Mouse (Mus musculus) cerebellum, postnatal 10 days (tissue): ENCODE results near the gene Cdkl1.
A peak's percentile ranks its signal among the peaks of the same experiment; 100 is the strongest.

Experiments used
- DNase-seq, 2 experiments: peaks; one replicate each; pipeline ENCODE4 v3.0.0; 2021; ENCODE audit warnings: mixed read lengths in 2 of 2

Cdkl1 gene

DNA sequence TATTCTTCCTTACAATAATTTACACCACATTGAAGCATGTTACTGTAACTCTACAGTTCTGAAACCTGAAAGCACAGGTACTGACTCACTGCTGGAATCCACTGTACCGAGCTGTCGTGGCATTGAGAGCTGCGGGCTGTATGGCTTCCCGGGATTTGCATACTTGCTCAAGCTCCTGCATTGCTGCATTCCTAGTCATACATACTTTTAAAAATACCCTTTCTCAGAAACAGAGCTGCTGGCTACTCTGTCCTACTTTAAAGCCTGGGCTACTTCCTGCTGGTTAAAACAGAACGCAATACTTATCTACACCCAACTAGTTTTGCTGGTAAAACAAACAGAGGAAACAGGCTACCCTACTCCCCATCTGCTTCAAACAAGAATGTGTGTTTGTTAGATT is 46.9 kb downstream of the Cdkl1 start:
- DNase-seq: no peak

DNA sequence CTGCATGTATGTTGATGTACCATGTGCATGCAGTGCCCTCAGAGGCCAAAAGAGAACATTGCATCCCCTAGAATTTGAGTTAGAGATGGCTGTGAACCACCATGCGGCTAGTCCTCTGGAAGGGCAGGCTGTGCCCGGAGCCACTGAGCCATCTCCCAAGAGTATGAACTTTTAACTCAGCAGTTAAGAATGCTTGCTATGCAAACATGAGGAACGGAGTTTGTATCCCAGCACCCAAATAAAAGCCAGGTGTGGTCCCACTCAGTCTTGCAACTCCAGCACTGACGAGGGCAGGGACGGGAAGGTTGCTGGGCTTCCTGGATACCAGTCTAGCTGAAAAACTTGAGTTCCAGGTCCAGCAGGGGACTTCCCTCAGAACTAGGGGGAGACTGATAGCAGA is 49.1 kb downstream of the Cdkl1 start:
- DNase-seq: no peak

DNA sequence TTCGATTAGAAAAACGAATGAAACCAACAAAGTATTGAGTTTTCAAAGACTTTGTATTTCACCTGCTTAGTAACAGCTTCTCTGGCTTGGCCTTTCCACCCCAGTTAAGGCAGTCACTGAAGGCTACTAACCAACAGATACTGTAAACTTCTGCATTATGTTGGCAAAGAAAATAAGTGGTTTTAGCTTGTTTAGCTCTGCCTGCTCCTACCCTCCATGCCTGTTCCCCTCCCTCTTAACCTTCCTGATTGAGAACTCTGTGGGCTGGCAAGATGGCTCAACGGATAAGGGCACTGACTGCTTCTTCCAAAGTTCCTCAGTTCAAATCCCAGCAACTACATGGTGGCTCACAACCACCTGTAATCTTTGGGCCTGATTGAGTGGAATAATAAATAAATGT is 57.1 kb downstream of the Cdkl1 start:
- no peak for DNase-seq

DNA sequence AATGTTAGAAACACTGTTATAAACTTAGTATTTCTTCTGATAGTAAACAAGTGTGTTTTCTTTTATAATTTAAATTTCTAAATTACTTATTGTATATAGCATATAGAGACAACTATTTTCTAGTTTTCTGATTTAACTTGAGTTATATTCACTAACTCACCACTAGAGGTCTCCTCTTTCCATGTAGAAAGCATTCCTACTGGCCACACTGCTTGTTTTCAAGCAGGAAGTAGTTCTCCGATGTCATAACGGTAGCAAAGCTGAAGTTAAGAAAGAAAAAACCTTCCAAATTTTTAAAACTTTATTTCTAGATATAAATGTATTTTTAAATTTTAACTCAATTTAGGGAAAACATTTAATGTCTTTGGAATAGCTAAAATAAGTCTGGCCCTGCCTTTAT is 57.5 kb downstream of the Cdkl1 start:
- peak in 1 of 2 experiments; percentile 51 for DNase-seq

DNA sequence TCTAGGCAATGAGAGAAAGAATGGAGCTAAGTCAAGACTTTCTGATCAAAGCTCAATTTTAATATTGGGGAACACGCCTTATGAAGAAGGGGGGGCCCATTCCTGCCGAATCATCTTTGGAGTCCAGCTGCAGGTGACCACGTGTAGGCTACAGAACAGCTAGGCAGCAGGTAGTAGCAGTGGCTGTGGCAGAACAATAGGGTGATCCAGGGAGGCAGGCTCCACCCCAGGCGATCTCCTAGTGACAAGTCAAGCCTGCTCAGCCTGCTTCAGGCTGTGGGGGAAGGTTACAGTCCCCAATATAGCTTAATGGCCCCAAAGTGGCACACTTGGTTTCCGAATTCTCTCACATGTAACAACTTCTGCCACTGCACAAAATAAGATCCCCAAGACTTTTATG is 58.8 kb downstream of the Cdkl1 start:
- no peak for DNase-seq

DNA sequence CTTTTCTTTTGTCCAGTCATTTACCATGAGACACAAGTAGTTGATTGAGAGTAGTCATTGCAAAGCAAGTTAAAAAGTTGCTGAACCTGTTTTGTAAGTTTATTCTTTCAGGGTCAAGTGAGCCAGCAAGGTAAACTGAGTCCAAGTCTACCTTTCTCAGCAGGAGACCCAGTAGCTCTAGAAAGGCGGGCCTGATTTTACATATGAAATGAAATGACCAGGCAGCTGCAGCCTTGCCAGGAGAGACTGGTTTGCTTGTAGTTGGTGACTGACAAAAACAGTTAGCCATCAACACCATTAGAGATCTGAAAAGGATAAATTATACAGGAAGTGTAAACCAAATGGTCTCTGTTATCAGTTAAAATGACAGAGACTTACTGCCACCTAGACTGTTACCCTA is 60.8 kb downstream of the Cdkl1 start:
- no peak for DNase-seq

DNA sequence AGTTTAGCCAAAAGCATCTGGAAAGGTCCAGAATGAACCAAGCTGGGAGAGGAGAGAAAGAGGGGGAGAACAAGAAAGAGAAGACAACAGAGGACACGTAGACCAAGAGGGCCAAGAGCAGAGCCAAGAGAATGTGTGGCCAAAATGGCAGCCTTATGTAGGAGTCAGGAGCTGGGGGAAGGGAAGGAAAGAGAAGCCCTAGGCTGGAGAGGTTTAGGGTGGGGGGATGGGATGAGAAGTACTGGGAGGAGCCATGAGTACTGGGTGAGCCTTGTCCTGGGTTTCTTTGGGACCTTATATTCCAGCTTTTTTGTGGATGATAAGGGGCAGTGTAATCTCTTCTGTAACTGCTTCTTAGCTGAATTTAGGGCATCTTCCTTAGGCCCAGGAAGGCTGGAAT is 61.8 kb downstream of the Cdkl1 start:
- no peak for DNase-seq

DNA sequence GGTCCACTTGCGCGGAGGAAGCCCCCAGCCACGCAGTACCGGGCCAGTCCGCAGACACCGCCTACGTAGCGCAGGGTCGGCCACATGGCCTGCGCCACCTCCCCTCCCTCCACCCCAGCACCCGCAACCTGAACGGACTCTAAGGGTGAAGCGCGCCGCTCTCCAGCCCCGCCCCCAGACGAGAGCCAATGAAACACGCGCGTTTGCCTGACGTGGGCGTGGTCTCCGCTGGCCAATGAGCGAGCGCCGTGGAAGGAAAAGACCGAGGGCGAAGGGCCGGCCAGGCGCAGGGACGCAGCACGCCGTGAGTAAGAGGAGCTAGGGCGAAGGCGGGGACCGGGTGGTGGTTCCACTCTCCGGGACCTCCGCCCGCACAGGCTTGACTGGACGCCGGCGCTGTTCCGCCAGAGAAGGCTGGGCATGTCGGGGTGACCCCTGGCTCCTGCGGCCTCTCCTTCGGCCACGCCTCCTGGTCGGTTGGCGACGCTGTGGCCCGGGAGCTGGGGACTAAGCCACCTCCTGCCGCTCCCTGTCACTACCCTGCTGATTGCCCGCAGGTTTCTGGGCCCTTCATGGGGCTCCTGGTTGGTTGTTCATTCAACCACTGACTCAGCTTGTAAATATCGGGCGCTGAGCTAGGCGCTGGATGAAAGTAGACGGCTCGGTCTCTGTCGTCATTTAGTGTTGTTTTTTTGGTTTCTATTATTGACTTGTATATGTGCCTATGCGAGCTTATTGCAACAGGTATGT is 66.2 kb downstream of the Cdkl1 start, which contains the start of the genes L2hgdh and Atp5s:
TSS of gene L2hgdh (minus strand) at position 163 of the 750 bp plus-strand sequence.
TSS of gene Atp5s (plus strand) at position 240 of the 750 bp plus-strand sequence.
- peak; percentile 98 to 99 for DNase-seq

DNA sequence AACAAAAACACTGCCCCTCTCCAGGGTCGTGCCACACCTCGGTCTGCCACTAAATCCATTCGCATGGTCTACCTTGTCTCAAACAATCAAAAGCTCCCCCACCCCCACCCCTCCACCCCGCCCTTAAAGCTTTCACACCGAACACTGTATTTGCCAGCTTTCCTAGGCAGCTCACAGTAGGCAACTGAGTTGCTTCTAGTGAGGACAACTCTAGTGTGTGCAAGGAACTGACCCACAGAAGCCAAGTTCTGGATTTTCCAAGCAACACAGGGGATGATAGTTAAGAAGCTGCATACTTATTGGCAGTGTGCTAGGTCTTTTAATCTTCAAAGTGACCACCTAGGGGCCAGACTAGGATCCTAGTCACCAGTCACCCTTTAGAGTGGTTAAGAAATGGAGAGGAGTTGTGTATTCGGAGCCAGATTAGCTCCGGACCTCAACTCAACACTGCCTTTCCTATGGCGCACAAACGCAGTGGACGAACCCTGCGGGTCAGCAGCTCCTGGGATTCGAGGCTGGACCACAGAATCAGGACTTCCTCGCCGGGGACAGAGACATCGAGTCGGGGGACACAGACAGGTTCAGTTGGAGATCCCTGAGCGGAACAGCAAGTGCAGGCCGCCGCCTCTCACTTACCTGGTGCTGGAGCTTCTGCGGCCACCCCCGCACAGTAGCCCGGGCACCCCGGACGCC is 66.9 kb downstream of the Cdkl1 start:
- no peak for DNase-seq

DNA sequence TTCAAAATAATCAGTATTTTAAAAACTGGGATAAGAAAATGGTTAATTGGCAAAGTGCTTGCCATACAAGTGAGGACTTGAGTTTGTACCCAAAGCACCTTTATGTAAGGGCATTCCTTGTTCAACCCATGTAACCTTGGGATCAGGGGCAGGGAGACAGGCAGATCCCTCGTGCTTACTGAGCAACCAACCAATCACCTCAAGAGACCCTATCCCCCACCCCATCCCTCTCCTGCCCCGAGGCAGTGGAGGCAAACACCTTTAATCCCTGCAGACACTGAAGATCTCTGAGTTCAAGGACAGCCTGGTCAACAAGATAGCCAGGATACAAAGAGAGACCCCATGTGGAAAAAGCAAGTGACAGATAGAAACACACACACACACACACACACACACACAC is 67.7 kb downstream of the Cdkl1 start:
- no peak for DNase-seq

DNA sequence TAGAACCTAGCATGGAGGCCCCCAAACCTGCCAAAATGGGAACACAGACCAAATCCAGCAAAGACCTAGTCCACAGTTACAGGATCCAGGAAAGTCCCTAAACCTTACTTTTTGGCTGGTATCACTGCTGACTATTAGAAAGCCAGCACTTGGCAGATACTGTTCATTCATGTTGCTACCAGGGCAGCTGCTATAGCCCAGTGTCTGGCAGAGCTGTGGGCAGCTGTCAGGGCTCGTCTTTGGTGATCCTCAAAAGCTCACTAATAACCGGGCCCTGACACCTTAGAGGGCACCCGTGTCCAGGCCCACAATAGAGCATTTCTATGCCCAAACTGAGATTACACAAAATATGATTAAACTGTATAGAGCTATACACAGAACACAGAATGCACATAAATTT is 68.2 kb downstream of the Cdkl1 start:
- DNase-seq: peak; percentile 16 to 24

DNA sequence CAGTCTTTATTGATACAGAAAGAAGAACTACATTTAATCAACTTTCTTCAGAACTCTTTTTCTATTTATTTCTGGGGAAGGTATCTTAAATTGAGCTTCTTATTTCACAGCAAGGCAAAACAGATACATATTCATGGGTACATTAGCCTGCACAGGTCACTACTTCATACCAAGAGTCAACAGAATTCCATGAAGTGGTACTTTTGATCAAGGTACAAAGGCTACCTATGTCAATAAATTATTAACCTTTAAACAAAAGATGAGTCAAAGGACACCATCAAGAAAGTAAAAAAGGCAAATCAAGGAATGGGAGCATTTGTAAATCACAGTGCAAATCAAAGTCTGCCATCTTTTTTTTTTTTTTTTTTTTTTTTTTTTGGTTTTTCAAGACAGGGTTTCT is 77.4 kb downstream of the Cdkl1 start:
- no peak for DNase-seq

DNA sequence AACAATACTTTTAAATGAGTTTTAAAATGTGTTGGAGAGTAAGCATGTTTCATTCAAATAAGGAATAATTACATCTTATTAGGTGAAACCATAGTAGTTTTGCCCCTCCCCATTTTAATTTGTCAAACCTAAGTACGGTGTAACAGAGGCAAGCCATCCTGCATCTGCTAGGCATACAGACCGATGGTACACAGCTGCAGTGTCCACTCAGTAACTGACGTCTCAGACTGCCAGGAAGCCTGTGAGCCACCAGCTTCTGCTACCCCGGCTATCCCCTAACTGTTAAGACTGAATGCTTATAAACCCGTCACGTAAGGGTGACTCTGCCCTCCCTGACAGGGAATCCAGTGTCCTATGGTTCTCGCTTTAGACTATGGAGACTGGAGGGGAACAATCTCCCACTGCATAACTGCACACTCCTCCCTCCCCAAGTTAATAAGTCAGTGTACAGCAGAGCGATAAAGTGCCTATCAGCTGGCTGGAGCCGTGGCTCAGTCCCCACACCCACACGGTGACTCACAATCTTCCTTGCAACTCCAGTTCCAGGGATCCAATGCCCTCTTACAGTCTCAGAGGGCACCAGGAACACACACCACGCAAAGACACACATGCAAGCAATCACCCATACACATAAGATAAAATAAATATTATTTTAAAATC is 86.1 kb downstream of the Cdkl1 start:
- no peak for DNase-seq

DNA sequence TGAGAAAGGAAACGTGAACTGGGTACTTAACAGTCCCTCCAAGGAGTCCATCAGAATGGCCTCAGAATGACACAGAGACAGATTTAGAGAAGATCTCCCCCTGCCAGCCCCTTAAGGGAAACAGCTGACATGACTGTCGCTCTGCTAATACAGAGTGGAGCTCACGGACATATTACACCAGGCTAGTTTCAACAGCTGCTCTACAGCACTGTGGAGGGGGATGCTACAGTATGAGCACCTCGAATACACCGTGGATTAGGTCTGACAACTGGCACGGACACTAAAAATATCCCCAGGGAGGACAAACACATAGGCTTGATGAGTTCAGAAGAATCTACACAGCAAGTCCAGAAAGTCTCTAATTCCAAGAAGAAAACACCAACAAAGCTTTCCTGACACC is 92.7 kb downstream of the Cdkl1 start:
- no peak for DNase-seq
